Mouse (Mus musculus) adrenal gland, adult 8-10 months (tissue): ENCODE results near the gene Hck. TPM values are rescaled to one million over a fixed set of nuclear protein-coding genes. Genes with fewer than 3 reads are reported as not detected.

ENCODE experiments used
- DNase-seq: peaks from one replicate; pipeline ENCODE4 v3.0.0; 2022
- total RNA-seq, 4 experiments: library from RNA; stranded (reverse); gene quantifications; 2 replicates each; pipeline ENCODE4 v1.2.4; 2022

The Hck gene
- 1 to 10 TPM; 3.3 to 5.5 (median 4.5) TPM for total RNA-seq

- peak; percentile 37 for DNase-seq
These were observed at the start of gene Hck for GRCm38 (mm10) chr2:153108313-153109264. TSS of gene Hck (plus strand) at chr2:153108468.

- no peak for DNase-seq
These were observed 48.1 kb upstream of the Hck start for GRCm38 (mm10) chr2:153060216-153060615.

GRCm38 (mm10) chr2:153063394-153063793 lies 44.9 kb upstream of the Hck start:
- no peak for DNase-seq

GRCm38 (mm10) chr2:153064190-153064970 lies 43.9 kb upstream of the Hck start:
- no peak for DNase-seq

GRCm38 (mm10) chr2:153065747-153066508 lies 42.3 kb upstream of the Hck start, which contains the start of gene Ccm2l:
TSS of gene Ccm2l (plus strand) at chr2:153065955.
- DNase-seq, result no peak

GRCm38 (mm10) chr2:153066991-153067390 lies 41.3 kb upstream of the Hck start:
- no peak for DNase-seq

GRCm38 (mm10) chr2:153070762-153071490 lies 37.3 kb upstream of the Hck start:
- no peak for DNase-seq

- DNase-seq, result no peak
These were observed 36.6 kb upstream of the Hck start for GRCm38 (mm10) chr2:153071491-153072184.

GRCm38 (mm10) chr2:153074651-153075050 lies 33.6 kb upstream of the Hck start:
- no peak for DNase-seq

GRCm38 (mm10) chr2:153075961-153076360 lies 32.3 kb upstream of the Hck start:
- no peak for DNase-seq

- DNase-seq, result peak; percentile 58
These were observed 27.3 kb upstream of the Hck start for GRCm38 (mm10) chr2:153080841-153081523.

GRCm38 (mm10) chr2:153081866-153082265 lies 26.4 kb upstream of the Hck start:
- no peak for DNase-seq

- DNase-seq, result no peak
These were observed 25.0 kb upstream of the Hck start for GRCm38 (mm10) chr2:153083275-153083674.

- DNase-seq, result no peak
These were observed 24.4 kb upstream of the Hck start for GRCm38 (mm10) chr2:153083824-153084223.

- DNase-seq, result no peak
These were observed 23.8 kb upstream of the Hck start for GRCm38 (mm10) chr2:153084261-153084976.

- DNase-seq, result no peak
These were observed 22.7 kb upstream of the Hck start for GRCm38 (mm10) chr2:153085556-153085955.

- no peak for DNase-seq
These were observed 22.1 kb upstream of the Hck start for GRCm38 (mm10) chr2:153086166-153086565.

- no peak for DNase-seq
These were observed 21.2 kb upstream of the Hck start for GRCm38 (mm10) chr2:153087091-153087490.

GRCm38 (mm10) chr2:153089316-153089715 lies 19.0 kb upstream of the Hck start:
- no peak for DNase-seq
